Mouse (Mus musculus) monocyte, adult 5-6 weeks (primary cell): ENCODE results near the gene Psma3. TPM values are rescaled to one million over a fixed set of nuclear protein-coding genes. Genes with fewer than 3 reads are reported as not detected.

ENCODE experiments used
- ATAC-seq: fragments of 153-309, 156-312 bp; replicated peaks from 2 replicates; pipeline ENCODE4 v1.8.0; 2017; ENCODE audit warnings: mild to moderate bottlenecking; ENCODE audit not compliant: low TSS enrichment, insufficient number of reproducible peaks, severe bottlenecking, poor library complexity, low FRiP score
- total RNA-seq: library from RNA; stranded (forward); fragments of 200-1000, 200-491, 200-594 nt; gene quantifications from 3 replicates; pipeline ENCODE4 v1.2.3, GENCODE M21; 2017

The Psma3 gene
- total RNA-seq: 262 to 390 TPM (median 305 TPM) in 3 replicates

GRCm38 (mm10) chr12:70974441-70975266 lies at the start of gene Psma3:
TSS of gene Psma3 (plus strand) at chr12:70974621.
- ATAC-seq: peak; percentile 93

GRCm38 (mm10) chr12:70929781-70930180 lies 44.6 kb upstream of the Psma3 start:
- no peak for ATAC-seq

- 0 out of 2 replicates have a peak, but pooled peaks have one; percentile 6 for ATAC-seq
Measured at GRCm38 (mm10) chr12:70937150-70937549, 37.3 kb upstream of the Psma3 start.

GRCm38 (mm10) chr12:70937571-70938384 lies 36.6 kb upstream of the Psma3 start, which contains the start of gene Actr10:
TSS of gene Actr10 (plus strand) at chr12:70937857.
- ATAC-seq: peak; percentile 81

GRCm38 (mm10) chr12:70940806-70941205 lies 33.6 kb upstream of the Psma3 start:
- ATAC-seq: no peak

GRCm38 (mm10) chr12:70944181-70944580 lies 30.2 kb upstream of the Psma3 start:
- ATAC-seq: no peak

- ATAC-seq: no peak
Measured at GRCm38 (mm10) chr12:70946585-70947256, 27.7 kb upstream of the Psma3 start.

- ATAC-seq: no peak
Measured at GRCm38 (mm10) chr12:70958640-70959039, 15.8 kb upstream of the Psma3 start.

GRCm38 (mm10) chr12:70967581-70967980 lies 6.8 kb upstream of the Psma3 start:
- ATAC-seq: no peak

- ATAC-seq: peak; percentile 76
Measured at GRCm38 (mm10) chr12:70968141-70968790, 6.2 kb upstream of the Psma3 start.

- peak; percentile 34 for ATAC-seq
Measured at GRCm38 (mm10) chr12:70968791-70969307, 5.6 kb upstream of the Psma3 start.

- ATAC-seq: peak; percentile 63
Measured at GRCm38 (mm10) chr12:70969485-70970184, 4.8 kb upstream of the Psma3 start.

- ATAC-seq: no peak
Measured at GRCm38 (mm10) chr12:70973831-70974230, 590 bp upstream of the Psma3 start.

GRCm38 (mm10) chr12:70975406-70975805 lies 985 bp downstream of the Psma3 start:
- ATAC-seq: no peak

- no peak for ATAC-seq
Measured at GRCm38 (mm10) chr12:70975891-70976290, 1.5 kb downstream of the Psma3 start.

GRCm38 (mm10) chr12:70978345-70978744 lies 3.9 kb downstream of the Psma3 start:
- no peak for ATAC-seq

GRCm38 (mm10) chr12:70984855-70985550 lies 10.6 kb downstream of the Psma3 start:
- ATAC-seq: no peak
